ENCODE assay signal across 29 mouse cellular contexts in genomic region chr8:118488735-118489134, GRCm38 (mm10).
DNase-seq lines count a peak whose midpoint lies in the region; ATAC-seq and TF ChIP-seq lines count a peak whose summit lies in the region.
"Had no signal": no experiment of that assay in that cellular context is flagged by ENCODE, and none has a peak within 500 bp of the region (broad histone marks: within the 10 kb centered on the region; RNA-seq: fewer than 3 reads in every experiment).

No protein-coding gene starts in this region.

- no peak for DNase-seq in heart, adult 18-20 months
- DNase-seq in heart, postnatal 4 days: peak; percentile 19
- DNase-seq in heart, postnatal 36 days: no peak
- DNase-seq in midbrain, postnatal 0 days (ENCODE audit: low spot score): peak; percentile 27
- DNase-seq in midbrain, embryonic 14.5 days: no peak
- peak; percentile 39 for DNase-seq in retina, postnatal 7 days (ENCODE audit: low read depth, low spot score)
- DNase-seq: adrenal gland, adult 2 months; B cell, adult 2 months; cerebellum, adult 18-20 months; cerebellum, postnatal 14 days; kidney, adult 8-10 months; kidney, postnatal 14 days; left cerebral cortex, postnatal 4 days; lung, postnatal 4 days; right cerebral cortex, postnatal 14 days had no signal

- H3K9ac ChIP-seq in heart, embryonic 13.5 days: no peak overlapping the region
- H3K9ac ChIP-seq in midbrain, postnatal 0 days (replicated peaks; ENCODE audit: low read length, poor library complexity, severe bottlenecking): no peak overlapping the region
- no peak overlapping the region for H3K9ac ChIP-seq in midbrain, embryonic 14.5 days (replicated peaks; ENCODE audit: low read length)
- H3K9ac ChIP-seq: forebrain, embryonic 12.5 days; hindbrain, embryonic 15.5 days; intestine, embryonic 15.5 days; limb, embryonic 15.5 days; liver, embryonic 14.5 days; lung, embryonic 15.5 days; midbrain, embryonic 15.5 days; neural tube, embryonic 13.5 days had no signal

- peaks cover 35% of the 10 kb centered on the region for H3K4me1 ChIP-seq in heart, embryonic 13.5 days
- H3K4me1 ChIP-seq in midbrain, postnatal 0 days (ENCODE audit: insufficient read depth, low read length): peaks cover 2% of the 10 kb centered on the region; the same call in 1 of the 2 replicates
- H3K4me1 ChIP-seq in midbrain, embryonic 14.5 days (ENCODE audit: control insufficient read depth, insufficient read depth, low read length): peaks cover 5% of the 10 kb centered on the region; the same call in 1 of the 2 replicates
- H3K4me1 ChIP-seq: hindbrain, embryonic 15.5 days; intestine, embryonic 15.5 days; limb, embryonic 15.5 days; lung, embryonic 15.5 days had no signal

- no peak for ATAC-seq in heart, embryonic 13.5 days (ENCODE audit: extremely low read depth, insufficient number of reproducible peaks, low FRiP score, low TSS enrichment)
- no peak for ATAC-seq in midbrain, postnatal 0 days (ENCODE audit: low FRiP score)
- ATAC-seq in midbrain, embryonic 14.5 days (ENCODE audit: low FRiP score, low TSS enrichment): no peak
- no peak for ATAC-seq in erythroblast, adult 5-6 weeks (replicated peaks; ENCODE audit: low FRiP score, poor library complexity, severe bottlenecking)
- ATAC-seq: intestine, embryonic 15.5 days; midbrain, embryonic 15.5 days had no signal

- intact Hi-C loops in heart, postnatal 36 days (cut with DNase I): no loop called here

- no peaks in the 10 kb centered on the region for H3K27me3 ChIP-seq in heart, embryonic 13.5 days (replicated peaks)
- H3K27me3 ChIP-seq in midbrain, postnatal 0 days (ENCODE audit: insufficient read depth, low read length): no peaks in the 10 kb centered on the region
- H3K27me3 ChIP-seq in midbrain, embryonic 14.5 days (ENCODE audit: control insufficient read depth, insufficient read depth, low read length): no peaks in the 10 kb centered on the region
- H3K27me3 ChIP-seq: CH12.LX; forebrain, embryonic 12.5 days; hindbrain, embryonic 15.5 days; intestine, embryonic 15.5 days; limb, embryonic 15.5 days; lung, embryonic 15.5 days; midbrain, embryonic 15.5 days; neural tube, embryonic 13.5 days had no signal

- 44% methylated on average over 4 of the region's 4 CpGs for WGBS in heart, embryonic 13.5 days
- WGBS in midbrain, postnatal 0 days: 48% methylated on average over 4 of the region's 4 CpGs
- 39% methylated on average over 4 of the region's 4 CpGs for whole genome bisulfite sequencing in midbrain, embryonic 14.5 days

- H3K4me3 ChIP-seq in heart, embryonic 13.5 days: no peak overlapping the region
- H3K4me3 ChIP-seq in midbrain, postnatal 0 days (ENCODE audit: low read depth, low read length): no peak overlapping the region
- H3K4me3 ChIP-seq in midbrain, embryonic 14.5 days (replicated peaks; ENCODE audit: low read depth, low read length): no peak overlapping the region
- H3K4me3 ChIP-seq: forebrain, embryonic 12.5 days; hindbrain, embryonic 15.5 days; intestine, embryonic 15.5 days; limb, embryonic 15.5 days; lung, embryonic 15.5 days; midbrain, embryonic 15.5 days; myocyte; neural tube, embryonic 13.5 days had no signal

- H3K4me2 ChIP-seq in heart, embryonic 13.5 days: peak overlapping the region; percentile 47
- H3K4me2 ChIP-seq in midbrain, postnatal 0 days (ENCODE audit: low read depth, low read length, poor library complexity, severe bottlenecking): no peak overlapping the region
- no peak overlapping the region for H3K4me2 ChIP-seq in midbrain, embryonic 14.5 days (ENCODE audit: low read length)
- H3K4me2 ChIP-seq: forebrain, embryonic 12.5 days; hindbrain, embryonic 15.5 days; intestine, embryonic 15.5 days; limb, embryonic 15.5 days; lung, embryonic 15.5 days; midbrain, embryonic 15.5 days; neural tube, embryonic 13.5 days had no signal

- no peaks in the 10 kb centered on the region for H3K36me3 ChIP-seq in heart, embryonic 13.5 days
- H3K36me3 ChIP-seq in midbrain, postnatal 0 days (ENCODE audit: insufficient read depth, low read length): no peaks in the 10 kb centered on the region
- H3K36me3 ChIP-seq in midbrain, embryonic 14.5 days (ENCODE audit: control insufficient read depth, insufficient read depth, low read length): no peaks in the 10 kb centered on the region
- H3K36me3 ChIP-seq: forebrain, embryonic 12.5 days; G1E; hindbrain, embryonic 15.5 days; intestine, embryonic 15.5 days; limb, embryonic 15.5 days; lung, embryonic 15.5 days; midbrain, embryonic 15.5 days; neural tube, embryonic 13.5 days had no signal

- no peak overlapping the region for H3K27ac ChIP-seq in heart, embryonic 13.5 days (replicated peaks)
- no peak overlapping the region for H3K27ac ChIP-seq in midbrain, postnatal 0 days (ENCODE audit: low read depth, low read length)
- H3K27ac ChIP-seq in midbrain, embryonic 14.5 days (replicated peaks; ENCODE audit: low read depth, low read length): no peak overlapping the region
- H3K27ac ChIP-seq: forebrain, embryonic 12.5 days; hindbrain, embryonic 15.5 days; intestine, embryonic 15.5 days; limb, embryonic 15.5 days; liver, embryonic 14.5 days; lung, embryonic 15.5 days; midbrain, embryonic 15.5 days; neural tube, embryonic 13.5 days; stomach, postnatal 0 days had no signal

- TF ChIP-seq CTCF in midbrain, postnatal 0 days (IDR thresholded peaks at IDR 0.05): no peak

- no peaks in the 10 kb centered on the region for H3K9me3 ChIP-seq in heart, embryonic 13.5 days
- H3K9me3 ChIP-seq in midbrain, postnatal 0 days (ENCODE audit: low read length): no peaks in the 10 kb centered on the region
- no peaks in the 10 kb centered on the region for H3K9me3 ChIP-seq in midbrain, embryonic 14.5 days (ENCODE audit: control insufficient read depth, low read length)
- H3K9me3 ChIP-seq: forebrain, embryonic 12.5 days; hindbrain, embryonic 15.5 days; intestine, embryonic 15.5 days; limb, embryonic 15.5 days; lung, embryonic 15.5 days; midbrain, embryonic 15.5 days; neural tube, embryonic 13.5 days had no signal

Comparison
In these comparisons a context has a peak if more than half of its experiments do, and no peak if none do; other contexts are left out.
1. DNase-seq: peak in heart, postnatal 4 days (single experiment), midbrain, postnatal 0 days (single experiment) and retina, postnatal 7 days (single experiment); none in heart, adult 18-20 months (0 of 2), heart, postnatal 36 days (0 of 2) and midbrain, embryonic 14.5 days (single experiment).